Mouse (Mus musculus) forebrain, embryonic 10.5 days (tissue): ENCODE data around the gene Olfr172. TPM values are rescaled to one million over a fixed set of nuclear protein-coding genes. Genes with fewer than 3 reads are reported as not detected.

Experiments used
- DNase-seq: peaks from one replicate; pipeline ENCODE4 v3.0.0-alpha.2; 2017; ENCODE audit warnings: low spot score; ENCODE audit errors: extremely low spot score
- H3K27ac ChIP-seq: fragments of 300-500 bp; sonication (generic); 2 replicates; pipeline ENCODE4 v1.5.1; 2016; ENCODE audit warnings: mild to moderate bottlenecking
- H3K27me3 ChIP-seq: fragments of 300-500 bp; sonication (generic); 2 replicates; pipeline ENCODE4 v1.6.1; 2016; ENCODE audit warnings: mild to moderate bottlenecking; ENCODE audit not compliant: poor library complexity, severe bottlenecking
- H3K36me3 ChIP-seq: fragments of 300-500 bp; sonication (generic); replicated peaks from 2 replicates; pipeline ENCODE4 v1.6.1; 2016; ENCODE audit warnings: mild to moderate bottlenecking, moderate library complexity
- H3K4me1 ChIP-seq: fragments of 300-500 bp; sonication (generic); 2 replicates; pipeline ENCODE4 v1.6.1; 2016
- H3K4me3 ChIP-seq: fragments of 300-500 bp; sonication (generic); 2 replicates; pipeline ENCODE4 v1.5.1; 2016; ENCODE audit warnings: mild to moderate bottlenecking, moderate library complexity
- H3K9me3 ChIP-seq: fragments of 300-500 bp; sonication (generic); 2 replicates; pipeline ENCODE4 v1.6.1; 2016; ENCODE audit warnings: mild to moderate bottlenecking, moderate library complexity
- whole genome bisulfite sequencing: fragments of 180-500 bp; shearing (Covaris S2); methylation state at CpG from one replicate; pipeline ENCODE4 v1.1.7; 2016; 5-methylcytosine and 5-hydroxymethylcytosine counted together
- microRNA-seq: library from miRNA; unstranded; fragments of <30 nt; microRNA quantifications from one replicate; pipeline ENCODE4, GENCODE M21; 2017
- polyA plus RNA-seq: library from polyadenylated mRNA; unstranded; fragments of >200 nt; fragmentation: Nextera tagmentation; extraction: Ambion mirVana; gene quantifications from 2 replicates; pipeline ENCODE4 v1.2.1, GENCODE M21; 2016

The Olfr172 gene
- polyA plus RNA-seq, 1 experiment from 2014 or later: not detected

DNA sequence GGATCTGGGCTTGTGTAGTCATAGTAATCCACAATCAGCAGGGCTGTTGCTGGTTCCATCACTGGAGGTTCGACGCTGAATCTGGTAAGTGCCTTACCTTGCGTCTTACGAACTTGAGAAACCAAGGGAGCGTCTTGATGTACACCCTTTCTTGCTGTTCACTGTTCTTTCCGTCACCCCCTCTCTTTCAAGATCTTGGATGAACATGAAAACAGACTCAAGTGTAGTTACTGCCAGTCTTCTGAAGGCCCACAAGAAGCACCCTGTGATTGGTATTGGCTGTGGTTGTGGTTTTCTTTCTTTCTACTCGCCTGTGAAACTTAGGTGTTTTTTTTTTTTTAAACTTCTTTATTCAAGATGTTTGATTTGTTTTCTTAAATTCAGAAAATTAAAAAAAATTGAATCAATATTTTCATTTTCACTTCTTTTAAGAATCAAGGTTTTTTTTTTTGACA lies 44.3 kb downstream of the Olfr172 start, which contains the start of gene Gpr15:
Gpr15 (minus strand) TSS at position 405 of the 455 bp plus-strand sequence.
- Histone ChIP-seq H3K9me3 (no peaks in the 10 kb centered on the region), H3K36me3 (no peaks in the 10 kb centered on the region), H3K27ac (no peak within 1 kb of the TSS), H3K4me1 (peaks cover 2% of the 10 kb centered on the region; the same call in 1 of the 2 replicates), H3K4me3 (no peak within 1 kb of the TSS), H3K27me3 (no peaks in the 10 kb centered on the region)
- WGBS: 91% methylated on average over 7 of the region's 7 CpGs
- DNase-seq: no peak

DNA sequence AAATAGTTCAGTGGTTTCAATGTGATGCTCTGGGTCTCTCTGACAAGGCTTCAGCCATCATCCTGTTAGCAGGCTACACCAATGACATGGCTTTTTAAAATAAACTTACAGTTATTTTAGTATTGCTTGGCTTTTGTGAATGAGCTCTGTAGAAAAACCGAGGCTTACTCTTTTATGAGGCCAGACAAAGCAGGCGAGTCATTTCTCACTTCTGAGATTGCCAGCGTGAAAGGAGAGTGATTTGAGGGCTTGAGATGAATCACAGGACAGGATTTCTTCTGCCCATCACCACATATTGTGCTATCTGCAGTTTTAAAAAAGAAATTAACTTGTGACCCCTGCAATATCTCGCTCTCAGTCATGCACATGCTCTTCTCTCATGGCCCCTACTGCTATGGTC lies 48.0 kb downstream of the Olfr172 start:
- no peak for DNase-seq
- no peaks in the 10 kb centered on the region for H3K9me3 ChIP-seq
- H3K36me3 ChIP-seq: no peaks in the 10 kb centered on the region
- H3K4me1 ChIP-seq: peaks cover 2% of the 10 kb centered on the region; the same call in 1 of the 2 replicates
- no peaks in the 10 kb centered on the region for H3K27me3 ChIP-seq
- no peak overlapping the region for H3K27ac ChIP-seq
- 86% methylated on average over 4 of the region's 4 CpGs for WGBS
- no peak overlapping the region for H3K4me3 ChIP-seq

- Histone ChIP-seq H3K27ac (no peak overlapping the region), H3K36me3 (no peaks in the 10 kb centered on the region), H3K4me3 (no peak overlapping the region), H3K27me3 (no peaks in the 10 kb centered on the region), H3K4me1 (peaks cover 9% of the 10 kb centered on the region; the same call in 1 of the 2 replicates), H3K9me3 (no peaks in the 10 kb centered on the region)
- no peak for DNase-seq
- 88% methylated on average over 1 of the region's 1 CpGs for WGBS
Measured at GRCm38 (mm10) chr16:58713128-58713527, 49.8 kb downstream of the Olfr172 start.

DNA sequence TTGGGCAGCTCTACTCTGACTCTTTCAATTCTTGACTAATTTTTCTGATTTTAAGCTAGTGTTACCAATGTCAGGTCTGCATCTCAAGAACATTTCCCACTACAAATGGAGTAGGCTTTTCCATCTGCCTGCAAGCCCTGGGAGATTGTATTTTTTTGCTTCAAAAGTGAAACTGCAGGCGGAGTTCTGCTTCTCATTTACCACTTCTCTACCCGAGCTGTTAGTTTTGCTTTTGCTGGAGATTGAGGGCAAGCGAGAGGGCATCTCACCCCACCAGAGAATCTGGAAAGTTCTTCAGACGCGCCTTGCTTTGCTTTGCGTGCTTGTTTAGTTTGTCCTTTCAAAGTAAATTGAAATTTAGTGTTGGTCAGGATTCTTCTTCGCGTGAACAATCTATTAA lies 50.8 kb downstream of the Olfr172 start:
- H3K4me3 ChIP-seq: no peak overlapping the region
- no peaks in the 10 kb centered on the region for H3K9me3 ChIP-seq
- no peaks in the 10 kb centered on the region for H3K27me3 ChIP-seq
- no peak overlapping the region for H3K27ac ChIP-seq
- H3K4me1 ChIP-seq: peaks cover 7% of the 10 kb centered on the region; the same call in 1 of the 2 replicates
- DNase-seq: no peak
- H3K36me3 ChIP-seq: no peaks in the 10 kb centered on the region
- 80% methylated on average over 8 of the region's 8 CpGs for WGBS

Small RNA genes within 50 kb of the gene (microRNA-seq; reads per million reads assigned to microRNA genes)
- not detected for gene Gm27564

Other genes with a start within 250 kb of the Olfr172 start
- 9.3 and 10.6 TPM in 2 replicates for gene St3gal6, start 238.9 kb downstream of the Olfr172 start, polyA plus RNA-seq
- not detected in 2 replicates for gene Gm813, start 146.2 kb downstream of the Olfr172 start, polyA plus RNA-seq
- not detected in 2 replicates for gene E330017A01Rik, start 124.4 kb downstream of the Olfr172 start, polyA plus RNA-seq
- 25.6 and 30.4 TPM in 2 replicates for gene Cpox, start 92.9 kb downstream of the Olfr172 start, polyA plus RNA-seq
- not detected in 2 replicates for gene Gpr15, start 44.1 kb downstream of the Olfr172 start, polyA plus RNA-seq
- 91.0 and 106 TPM in 2 replicates for gene Cldnd1, start 35.3 kb downstream of the Olfr172 start, polyA plus RNA-seq
- not detected in 2 replicates for gene Olfr173, start 37.1 kb upstream of the Olfr172 start, polyA plus RNA-seq
- gene Olfr175-ps1, start 63.6 kb upstream of the Olfr172 start, polyA plus RNA-seq: not detected in 2 replicates
- gene Olfr177, start 111.6 kb upstream of the Olfr172 start, polyA plus RNA-seq: not detected in 2 replicates
- not detected in 2 replicates for gene Olfr178, start 128.9 kb upstream of the Olfr172 start, polyA plus RNA-seq
- not detected in 2 replicates for gene Olfr181, start 165.6 kb upstream of the Olfr172 start, polyA plus RNA-seq
- not detected in 2 replicates for gene Olfr180, start 166.2 kb upstream of the Olfr172 start, polyA plus RNA-seq
- not detected in 2 replicates for gene Olfr183, start 232.2 kb upstream of the Olfr172 start, polyA plus RNA-seq